25 mouse cellular contexts compared by ENCODE assay signal in genomic region chr3:116046000-116046399, GRCm38 (mm10). TPM values are rescaled to one million over a fixed set of nuclear protein-coding genes. Genes with fewer than 3 reads are reported as not detected.
DNase-seq lines count a peak whose midpoint lies in the region; ATAC-seq and TF ChIP-seq lines count a peak whose summit lies in the region.
"Had no signal": no experiment of that assay in that cellular context is flagged by ENCODE, and none has a peak within 500 bp of the region (broad histone marks: within the 10 kb centered on the region; RNA-seq: fewer than 3 reads in every experiment).

No protein-coding gene starts in this region.

- TF ChIP-seq RAD21 in MEL (IDR thresholded peaks at IDR 0.05; ENCODE audit: low read depth, low read length), result peak; percentile 28

- H3K9me3 ChIP-seq in kidney, postnatal 0 days (replicated peaks; ENCODE audit: low read length), result no peaks in the 10 kb centered on the region
- no peaks in the 10 kb centered on the region for H3K9me3 ChIP-seq in lung, postnatal 0 days (ENCODE audit: low read length)
- no peaks in the 10 kb centered on the region for H3K9me3 ChIP-seq in MEL (replicated peaks; ENCODE audit: insufficient read depth, low read length)
- H3K9me3 ChIP-seq in forebrain, embryonic 13.5 days (replicated peaks), result no peaks in the 10 kb centered on the region
- H3K9me3 ChIP-seq: embryonic facial prominence, embryonic 13.5 days; forebrain, embryonic 10.5 days; limb, embryonic 12.5 days; liver, embryonic 12.5 days; midbrain, embryonic 12.5 days; neural tube, embryonic 13.5 days had no signal

- no peak overlapping the region for H3K4me2 ChIP-seq in kidney, postnatal 0 days (ENCODE audit: low read length)
- H3K4me2 ChIP-seq in lung, postnatal 0 days (replicated peaks; ENCODE audit: low read depth, low read length), result no peak overlapping the region
- no peak overlapping the region for H3K4me2 ChIP-seq in forebrain, embryonic 13.5 days
- H3K4me2 ChIP-seq: embryonic facial prominence, embryonic 13.5 days; heart, embryonic 11.5 days; hindbrain, embryonic 14.5 days; limb, embryonic 12.5 days; liver, embryonic 12.5 days; midbrain, embryonic 12.5 days; neural tube, embryonic 13.5 days had no signal

- H3K36me3 ChIP-seq in kidney, postnatal 0 days (ENCODE audit: insufficient read depth, low read length), result no peaks in the 10 kb centered on the region
- H3K36me3 ChIP-seq in kidney, adult 2 months (ENCODE audit: control insufficient read depth, insufficient read depth, low read length), result no peaks in the 10 kb centered on the region
- no peaks in the 10 kb centered on the region for H3K36me3 ChIP-seq in lung, postnatal 0 days (ENCODE audit: insufficient read depth, low read length)
- no peaks in the 10 kb centered on the region for H3K36me3 ChIP-seq in MEL (ENCODE audit: control insufficient read depth in 1 of 2, insufficient read depth in 2 of 2, low read length in 2 of 2)
- no peaks in the 10 kb centered on the region for H3K36me3 ChIP-seq in forebrain, embryonic 13.5 days (ENCODE audit: poor library complexity, severe bottlenecking)
- H3K36me3 ChIP-seq: embryonic facial prominence, embryonic 13.5 days; forebrain, embryonic 10.5 days; limb, embryonic 12.5 days; liver, embryonic 12.5 days; midbrain, embryonic 12.5 days; neural tube, embryonic 13.5 days had no signal

- no peak for ATAC-seq in kidney, postnatal 0 days (replicated peaks; ENCODE audit: low FRiP score, low read depth)
- ATAC-seq in lung, postnatal 0 days, result no peak
- ATAC-seq in forebrain, embryonic 13.5 days, result no peak
- ATAC-seq: forebrain, embryonic 16.5 days; liver, embryonic 12.5 days had no signal

- no peaks in the 10 kb centered on the region for H3K27me3 ChIP-seq in kidney, postnatal 0 days (ENCODE audit: insufficient read depth, low read length)
- H3K27me3 ChIP-seq in kidney, adult 2 months (replicated peaks; ENCODE audit: control insufficient read depth, insufficient read depth, low read length), result no peaks in the 10 kb centered on the region
- H3K27me3 ChIP-seq in lung, postnatal 0 days (replicated peaks; ENCODE audit: insufficient read depth, low read length), result no peaks in the 10 kb centered on the region
- H3K27me3 ChIP-seq in MEL (ENCODE audit: control insufficient read depth in 1 of 2, insufficient read depth in 2 of 2, low read length in 2 of 2), result peaks cover 11 to 24% of the 10 kb centered on the region in 2 experiments
- H3K27me3 ChIP-seq in forebrain, embryonic 13.5 days, result no peaks in the 10 kb centered on the region
- H3K27me3 ChIP-seq: embryonic facial prominence, embryonic 13.5 days; limb, embryonic 12.5 days; liver, embryonic 12.5 days; midbrain, embryonic 12.5 days; neural tube, embryonic 13.5 days had no signal

- WGBS in kidney, postnatal 0 days, result 72% methylated on average over 2 of the region's 2 CpGs
- 62% methylated on average over 2 of the region's 2 CpGs for WGBS in kidney, adult 2 months
- 63% methylated on average over 2 of the region's 2 CpGs for WGBS in lung, postnatal 0 days
- WGBS in lung, adult 2 months, result 69% methylated on average over 2 of the region's 2 CpGs
- WGBS in forebrain, embryonic 13.5 days, result 87% methylated on average over 2 of the region's 2 CpGs

- no peak for TF ChIP-seq EP300 in lung, postnatal 0 days (IDR thresholded peaks at IDR 0.05)
- TF ChIP-seq EP300 in MEL (IDR thresholded peaks at IDR 0.05; ENCODE audit: low read depth in 1 of 2, low read length in 2 of 2), result no peak

- no peak overlapping the region for H3K4me3 ChIP-seq in kidney, postnatal 0 days (replicated peaks; ENCODE audit: low read depth, low read length)
- no peak overlapping the region for H3K4me3 ChIP-seq in kidney, adult 2 months (ENCODE audit: insufficient read depth, low read depth, low read length)
- H3K4me3 ChIP-seq in lung, postnatal 0 days (ENCODE audit: low read depth, low read length), result no peak overlapping the region
- H3K4me3 ChIP-seq in lung, adult 2 months (replicated peaks; ENCODE audit: extremely low read depth, low read depth, low read length), result no peak overlapping the region
- no peak overlapping the region for H3K4me3 ChIP-seq in MEL (ENCODE audit: control insufficient read depth in 1 of 2, insufficient read depth in 1 of 2, low read depth in 2 of 2, low read length in 2 of 2)
- no peak overlapping the region for H3K4me3 ChIP-seq in forebrain, embryonic 13.5 days
- H3K4me3 ChIP-seq: embryonic facial prominence, embryonic 13.5 days; forebrain, embryonic 10.5 days; limb, embryonic 12.5 days; liver, embryonic 12.5 days; midbrain, embryonic 12.5 days; neural tube, embryonic 13.5 days had no signal

- H3K79me2 ChIP-seq in MEL (ENCODE audit: control insufficient read depth, insufficient read depth, low read length, poor library complexity), result no peaks in the 10 kb centered on the region

- no peak overlapping the region for H3K9ac ChIP-seq in kidney, postnatal 0 days (ENCODE audit: low read depth, low read length)
- no peak overlapping the region for H3K9ac ChIP-seq in lung, postnatal 0 days (replicated peaks; ENCODE audit: low read depth)
- H3K9ac ChIP-seq in MEL (ENCODE audit: control insufficient read depth, low read depth, low read length, poor library complexity, severe bottlenecking), result no peak overlapping the region
- H3K9ac ChIP-seq in forebrain, embryonic 13.5 days, result no peak overlapping the region
- H3K9ac ChIP-seq: embryonic facial prominence, embryonic 13.5 days; hindbrain, embryonic 14.5 days; limb, embryonic 12.5 days; liver, embryonic 12.5 days; midbrain, embryonic 12.5 days; neural tube, embryonic 13.5 days had no signal

- no peak for TF ChIP-seq POLR2A in kidney, adult 2 months (IDR thresholded peaks at IDR 0.05; ENCODE audit: low read depth, low read length)
- no peak for TF ChIP-seq POLR2A in lung, adult 2 months (IDR thresholded peaks at IDR 0.05; ENCODE audit: borderline replicate concordance, extremely low read depth, low read depth, low read length)
- no peak for TF ChIP-seq POLR2A in MEL (IDR thresholded peaks at IDR 0.05; ENCODE audit: control insufficient read depth in 1 of 2, insufficient read depth in 1 of 2, low read depth in 1 of 2, low read length in 2 of 2, poor library complexity in 1 of 2)

- H3K4me1 ChIP-seq in kidney, postnatal 0 days (replicated peaks; ENCODE audit: insufficient read depth, low read length), result no peaks in the 10 kb centered on the region
- no peaks in the 10 kb centered on the region for H3K4me1 ChIP-seq in kidney, adult 2 months (ENCODE audit: control insufficient read depth, insufficient read depth, low read length)
- H3K4me1 ChIP-seq in lung, postnatal 0 days (ENCODE audit: insufficient read depth, low read depth, low read length), result no peaks in the 10 kb centered on the region
- no peaks in the 10 kb centered on the region for H3K4me1 ChIP-seq in lung, adult 2 months (ENCODE audit: control insufficient read depth, insufficient read depth, low read length)
- H3K4me1 ChIP-seq in MEL (ENCODE audit: control insufficient read depth in 1 of 2, insufficient read depth in 2 of 2, low read length in 2 of 2), result no peaks in the 10 kb centered on the region
- H3K4me1 ChIP-seq in forebrain, embryonic 13.5 days, result peaks cover 8% of the 10 kb centered on the region; the same call in 1 of the 2 replicates
- H3K4me1 ChIP-seq: embryonic facial prominence, embryonic 13.5 days; limb, embryonic 12.5 days; liver, embryonic 12.5 days; neural tube, embryonic 13.5 days had no signal

- no peak overlapping the region for H3K27ac ChIP-seq in kidney, postnatal 0 days
- H3K27ac ChIP-seq in kidney, adult 2 months (ENCODE audit: insufficient read depth, low read depth, low read length), result no peak overlapping the region
- H3K27ac ChIP-seq in lung, postnatal 0 days (ENCODE audit: low read length), result no peak overlapping the region
- no peak overlapping the region for H3K27ac ChIP-seq in MEL (ENCODE audit: control insufficient read depth, low read depth, low read length)
- H3K27ac ChIP-seq in forebrain, embryonic 13.5 days, result no peak overlapping the region
- H3K27ac ChIP-seq: embryonic facial prominence, embryonic 13.5 days; forebrain, embryonic 10.5 days; limb, embryonic 12.5 days; liver, embryonic 12.5 days; midbrain, embryonic 12.5 days; neural tube, embryonic 13.5 days had no signal

- peak; percentile 51 for TF ChIP-seq CTCF in kidney, postnatal 0 days (IDR thresholded peaks at IDR 0.05; ENCODE audit: low read depth)
- no peak for TF ChIP-seq CTCF in kidney, adult 2 months (conservative IDR thresholded peaks at IDR 0.05; ENCODE audit: insufficient read depth, insufficient read length, low read depth, low read length)
- peak; percentile 39 for TF ChIP-seq CTCF in lung, postnatal 0 days (IDR thresholded peaks at IDR 0.05)
- no peak for TF ChIP-seq CTCF in lung, adult 2 months (IDR thresholded peaks at IDR 0.05; ENCODE audit: insufficient read depth, low read length)
- TF ChIP-seq CTCF in MEL (IDR thresholded peaks at IDR 0.05 in 2 of 3, conservative IDR thresholded peaks at IDR 0.05 in 1 of 3; ENCODE audit: control insufficient read depth in 1 of 3, insufficient read depth in 1 of 3, low read depth in 2 of 3, low read length in 3 of 3, poor library complexity in 1 of 3, severe bottlenecking in 1 of 3), result no peak; a peak in 1 of 6 replicates

- peak; percentile 28 for DNase-seq in kidney, postnatal 0 days (ENCODE audit: low spot score)
- no peak for DNase-seq in kidney, adult 2 months
- DNase-seq in lung, postnatal 0 days (ENCODE audit: low spot score), result no peak
- no peak for DNase-seq in lung, adult 2 months
- no peak for DNase-seq in MEL (ENCODE audit: low read depth, low spot score)
- DNase-seq in adipocyte (ENCODE audit: low spot score), result peak; percentile 56
- DNase-seq in right cerebral cortex, adult 18-20 months, result no peak
- DNase-seq: adrenal gland, postnatal 25 days; cerebellum, adult 11-12 months; cerebellum, postnatal 10 days; gastrocnemius, postnatal 10 days; kidney, adult 18-20 months; kidney, postnatal 4 days; layer of hippocampus, adult 9-11 months; lung, adult 18-20 months had no signal

RNA-seq across cellular contexts. Expression of gene Extl2, which starts 38.7 kb away (rescaled TPM):
- 25.0 and 25.6 TPM in 2 replicates for polyA plus RNA-seq in kidney, postnatal 0 days (2015; fragmentation: Nextera tagmentation; extraction: Ambion mirVana)
- 12.3 and 14.7 TPM in 2 replicates for polyA plus RNA-seq in kidney, adult 2 months (2012; rRNA removed)
- 10.4 and 10.9 TPM in 2 replicates for polyA plus RNA-seq in lung, postnatal 0 days (2015; fragmentation: Nextera tagmentation; extraction: Ambion mirVana)
- 9.8 and 10.9 TPM in 2 replicates for polyA plus RNA-seq in lung, adult 2 months (2012; rRNA removed)
- 6.6 TPM in 2 replicates for total RNA-seq in MEL (2012; rRNA removed)
- polyA plus RNA-seq in MEL (2012; ENCODE audit: insufficient read depth in 1 of 2, insufficient read length in 2 of 2, low read depth in 1 of 2, low replicate concordance in 2 of 2, missing spikeins in 1 of 2), result 10 to 100 TPM in 1 of 2 experiments, not detected in 1; 10.5 TPM
- polyA plus RNA-seq in forebrain, embryonic 13.5 days (2015; fragmentation: Nextera tagmentation; extraction: Ambion mirVana), result 19.8 and 20.7 TPM in 2 replicates

RNA-seq across cellular contexts. Expression of gene Slc30a7, which starts 38.8 kb away (rescaled TPM):
- 23.2 and 29.0 TPM in 2 replicates for polyA plus RNA-seq in kidney, postnatal 0 days (2015; fragmentation: Nextera tagmentation; extraction: Ambion mirVana)
- 9.2 and 14.6 TPM in 2 replicates for polyA plus RNA-seq in kidney, adult 2 months (2012; rRNA removed)
- polyA plus RNA-seq in lung, postnatal 0 days (2015; fragmentation: Nextera tagmentation; extraction: Ambion mirVana), result 25.0 and 29.0 TPM in 2 replicates
- polyA plus RNA-seq in lung, adult 2 months (2012; rRNA removed), result 11.5 and 16.2 TPM in 2 replicates
- 8.1 and 8.8 TPM in 2 replicates for total RNA-seq in MEL (2012; rRNA removed)
- polyA plus RNA-seq in MEL (2012; ENCODE audit: insufficient read depth in 1 of 2, insufficient read length in 2 of 2, low read depth in 1 of 2, low replicate concordance in 2 of 2, missing spikeins in 1 of 2), result 10 to 100 TPM in 1 of 2 experiments, not detected in 1; 19.1 TPM
- polyA plus RNA-seq in forebrain, embryonic 13.5 days (2015; fragmentation: Nextera tagmentation; extraction: Ambion mirVana), result 14.5 and 17.9 TPM in 2 replicates

Comparison
In these comparisons a context has a peak if more than half of its experiments do, and no peak if none do; other contexts are left out.
1. DNase-seq: peak in kidney, postnatal 0 days (single experiment) and adipocyte (single experiment); none in kidney, adult 2 months (single experiment), lung, postnatal 0 days (single experiment), lung, adult 2 months (single experiment), MEL (single experiment) and right cerebral cortex, adult 18-20 months (single experiment).
2. CTCF ChIP-seq: peak in kidney, postnatal 0 days (single experiment) and lung, postnatal 0 days (single experiment); none in kidney, adult 2 months (single experiment), lung, adult 2 months (single experiment) and MEL (0 of 3).